Mouse (Mus musculus) liver, embryonic 13.5 days (tissue): ENCODE results near the gene Tcl1b4. TPM values are rescaled to one million over a fixed set of nuclear protein-coding genes. Genes with fewer than 3 reads are reported as not detected.
"Not testable (repeated sequence)": the region's sequence is repeated elsewhere in the genome, so short reads cannot be mapped to it uniquely, and the experiment has no call there.

Source experiments
- ATAC-seq: fragments of 200-750 bp; cut with Nextera tagmentation; 2 replicates; pipeline ENCODE4 v1.8.0; 2017; ENCODE audit warnings: low read depth, mild to moderate bottlenecking, moderate number of reproducible peaks, moderate library complexity
- DNase-seq: peaks from one replicate; pipeline ENCODE4 v3.0.0; 2022
- H3K27ac ChIP-seq: fragments of 300-500 bp; sonication (generic); 2 replicates; pipeline ENCODE4 v1.5.1; 2015; ENCODE audit warnings: moderate library complexity, mild to moderate bottlenecking, inconsistent platforms
- H3K27me3 ChIP-seq: fragments of 300-500 bp; sonication (generic); 2 replicates; pipeline ENCODE4 v1.6.1; 2015; ENCODE audit warnings: mild to moderate bottlenecking, inconsistent platforms
- H3K36me3 ChIP-seq: fragments of 300-500 bp; sonication (generic); 2 replicates; pipeline ENCODE4 v1.6.1; 2015; ENCODE audit warnings: mild to moderate bottlenecking, inconsistent platforms
- H3K4me1 ChIP-seq: fragments of 300-500 bp; sonication (generic); replicated peaks from 2 replicates; pipeline ENCODE4 v1.6.1; 2015; ENCODE audit warnings: inconsistent platforms
- H3K4me2 ChIP-seq: fragments of 300-500 bp; sonication (generic); 2 replicates; pipeline ENCODE4 v1.6.1; 2015; ENCODE audit warnings: inconsistent platforms, mild to moderate bottlenecking, moderate library complexity
- H3K4me3 ChIP-seq: fragments of 300-500 bp; sonication (generic); replicated peaks from 2 replicates; pipeline ENCODE4 v1.5.1; 2015; ENCODE audit warnings: mild to moderate bottlenecking, inconsistent platforms
- H3K9ac ChIP-seq: fragments of 300-500 bp; sonication (generic); 2 replicates; pipeline ENCODE4 v1.6.1; 2015; ENCODE audit warnings: mild to moderate bottlenecking, inconsistent platforms
- H3K9me3 ChIP-seq: fragments of 300-500 bp; sonication (generic); replicated peaks from 2 replicates; pipeline ENCODE4 v1.6.1; 2016; ENCODE audit warnings: inconsistent platforms
- WGBS: fragments of 180-500 bp; shearing (Covaris S2); methylation state at CpG from one replicate; pipeline ENCODE4 v1.1.7; 2015; ENCODE audit not compliant: insufficient replicate concordance; 5-methylcytosine and 5-hydroxymethylcytosine counted together
- polyA plus RNA-seq: library from polyadenylated mRNA; unstranded; fragments of >200 nt; fragmentation: Nextera tagmentation; extraction: Ambion mirVana; gene quantifications from 2 replicates; pipeline ENCODE4 v1.2.1, GENCODE M21; 2015

Gene Tcl1b4
- polyA plus RNA-seq, 1 experiment from 2014 or later: not detected

GRCm38 (mm10) chr12:105199684-105200497, 1.9 kb upstream of the Tcl1b4 start:
- WGBS: 44% methylated on average over 7 of the region's 7 CpGs
- H3K4me2 ChIP-seq, H3K36me3 ChIP-seq, H3K4me1 ChIP-seq, H3K4me3 ChIP-seq, H3K27me3 ChIP-seq, H3K9ac ChIP-seq, DNase-seq, H3K9me3 ChIP-seq, ATAC-seq, H3K27ac ChIP-seq: not testable (repeated sequence)

DNA sequence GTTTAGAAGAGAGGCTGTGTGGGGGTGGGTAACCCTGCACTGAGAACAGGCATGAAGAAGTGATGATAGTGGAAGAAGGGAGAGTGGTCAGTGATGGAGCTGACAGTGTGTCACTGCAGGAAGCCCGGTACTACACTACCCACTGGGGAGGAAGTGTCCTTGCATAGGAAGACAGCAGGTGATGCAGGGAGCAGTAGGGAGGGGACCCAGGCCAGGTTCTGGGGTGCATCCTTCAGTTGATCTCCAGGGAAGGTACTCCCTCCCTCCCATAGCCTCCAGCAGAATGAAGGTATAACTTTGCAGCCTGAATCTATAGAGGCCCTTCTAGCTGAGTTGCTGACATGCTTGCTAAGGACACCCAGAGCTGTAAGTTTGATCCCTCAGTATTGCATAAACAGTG, 5.3 kb downstream of the Tcl1b4 start:
- ATAC-seq (no peak), DNase-seq (no peak)
- Histone ChIP-seq H3K4me3 (no peak overlapping the region), H3K9ac (no peak overlapping the region), H3K27me3 (no peaks in the 10 kb centered on the region), H3K4me2 (no peak overlapping the region), H3K36me3 (no peaks in the 10 kb centered on the region), H3K9me3 (no peaks in the 10 kb centered on the region), H3K4me1 (no peaks in the 10 kb centered on the region), H3K27ac (no peak overlapping the region)
- 31% methylated on average over 1 of the region's 1 CpGs for WGBS

DNA sequence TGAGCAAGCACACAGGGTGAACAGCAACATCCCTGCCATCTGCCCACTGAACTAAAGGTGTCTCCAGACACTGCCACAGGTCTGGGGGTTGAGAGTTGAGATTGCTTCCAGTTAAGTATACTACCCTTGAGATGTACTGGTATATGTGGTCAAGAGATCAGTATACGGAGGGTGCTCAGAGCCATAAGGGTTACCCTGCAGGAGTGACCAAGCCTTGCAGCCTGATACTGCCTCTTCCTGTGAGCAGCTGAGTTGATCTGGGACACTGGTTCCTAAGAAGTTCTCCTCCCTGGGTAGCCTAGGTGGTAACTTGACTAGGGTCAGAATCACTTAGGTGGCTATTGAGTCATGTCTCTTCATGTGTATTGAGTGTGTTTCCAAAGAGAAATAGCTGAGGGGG, 6.7 kb downstream of the Tcl1b4 start:
- DNase-seq: no peak
- 63% methylated on average over 1 of the region's 1 CpGs for WGBS
- H3K36me3 ChIP-seq: no peaks in the 10 kb centered on the region
- no peak overlapping the region for H3K4me3 ChIP-seq
- no peaks in the 10 kb centered on the region for H3K27me3 ChIP-seq
- H3K9me3 ChIP-seq: no peaks in the 10 kb centered on the region
- no peaks in the 10 kb centered on the region for H3K4me1 ChIP-seq
- no peak overlapping the region for H3K27ac ChIP-seq
- no peak for ATAC-seq
- no peak overlapping the region for H3K4me2 ChIP-seq
- H3K9ac ChIP-seq: no peak overlapping the region

DNA sequence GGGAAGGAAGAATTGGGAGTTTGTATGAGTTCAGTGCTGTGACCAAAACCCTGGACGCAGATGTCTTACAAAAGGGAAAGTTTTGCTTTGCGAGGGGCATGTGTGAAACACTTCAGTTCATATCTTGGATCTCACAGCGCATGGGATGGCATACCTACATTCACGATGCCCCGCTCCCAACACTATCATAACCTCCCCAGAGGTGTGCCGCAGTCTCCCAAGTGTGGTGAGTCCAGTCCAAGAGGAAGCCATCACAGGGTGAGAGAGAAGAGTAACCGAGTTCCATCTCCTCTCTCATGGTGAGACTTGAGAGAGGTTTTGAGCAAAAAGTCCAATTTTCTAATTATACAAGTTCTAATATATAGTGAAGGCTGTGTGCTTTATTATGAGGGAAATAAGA, 7.5 kb downstream of the Tcl1b4 start:
- Histone ChIP-seq H3K9ac (no peak overlapping the region), H3K4me3 (no peak overlapping the region), H3K27ac (no peak overlapping the region), H3K27me3 (no peaks in the 10 kb centered on the region), H3K4me1 (no peaks in the 10 kb centered on the region), H3K36me3 (no peaks in the 10 kb centered on the region), H3K4me2 (no peak overlapping the region), H3K9me3 (no peaks in the 10 kb centered on the region)
- ATAC-seq: no peak
- 77% methylated on average over 7 of the region's 7 CpGs for WGBS
- no peak for DNase-seq

DNA sequence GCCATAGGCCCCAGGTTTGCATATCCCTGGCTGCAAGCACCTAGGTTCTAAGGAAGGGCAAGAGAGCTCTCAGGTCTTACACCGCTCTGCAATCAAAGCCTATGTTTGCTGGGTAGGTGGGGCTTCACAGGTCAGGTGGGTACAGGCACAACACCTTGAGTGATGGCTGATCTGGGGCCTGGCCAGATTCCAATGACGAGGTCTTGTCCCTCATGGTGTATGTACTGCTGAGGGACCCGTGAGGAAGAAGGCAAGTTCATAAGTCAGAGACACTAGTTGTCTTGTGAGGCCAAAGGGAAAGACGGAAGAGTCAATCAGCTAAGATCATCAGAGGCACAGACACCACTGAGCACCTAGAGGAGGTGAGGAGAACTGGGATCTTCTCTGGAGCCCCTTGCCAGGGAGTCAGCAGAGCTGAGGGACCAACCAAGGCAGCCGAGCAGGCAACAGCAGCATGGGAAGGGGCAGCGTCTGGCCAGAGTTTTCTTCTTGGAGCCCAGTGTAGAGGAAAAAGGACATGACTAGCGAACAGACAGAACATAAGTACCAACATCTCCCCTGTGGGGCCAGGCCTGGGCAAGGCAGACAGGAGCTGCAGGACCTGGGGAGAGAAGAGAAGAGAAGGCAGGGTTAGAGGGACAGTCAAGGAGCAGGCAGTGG, 15.5 kb downstream of the Tcl1b4 start:
- H3K36me3 ChIP-seq: no peaks in the 10 kb centered on the region
- ATAC-seq (no peak), DNase-seq (no peak)
- no peak overlapping the region for H3K27ac ChIP-seq
- no peak overlapping the region for H3K4me3 ChIP-seq
- H3K4me1 ChIP-seq: no peaks in the 10 kb centered on the region
- H3K4me2 ChIP-seq: no peak overlapping the region
- 63% methylated on average over 7 of the region's 7 CpGs for WGBS
- no peak overlapping the region for H3K9ac ChIP-seq
- H3K9me3 ChIP-seq: no peaks in the 10 kb centered on the region
- no peaks in the 10 kb centered on the region for H3K27me3 ChIP-seq

GRCm38 (mm10) chr12:105222601-105223319, 21.0 kb downstream of the Tcl1b4 start, which contains the start of gene Tcl1:
Gene Tcl1 (minus strand): TSS chr12:105222793.
- WGBS: 71% methylated on average over 22 of the region's 22 CpGs

DNA sequence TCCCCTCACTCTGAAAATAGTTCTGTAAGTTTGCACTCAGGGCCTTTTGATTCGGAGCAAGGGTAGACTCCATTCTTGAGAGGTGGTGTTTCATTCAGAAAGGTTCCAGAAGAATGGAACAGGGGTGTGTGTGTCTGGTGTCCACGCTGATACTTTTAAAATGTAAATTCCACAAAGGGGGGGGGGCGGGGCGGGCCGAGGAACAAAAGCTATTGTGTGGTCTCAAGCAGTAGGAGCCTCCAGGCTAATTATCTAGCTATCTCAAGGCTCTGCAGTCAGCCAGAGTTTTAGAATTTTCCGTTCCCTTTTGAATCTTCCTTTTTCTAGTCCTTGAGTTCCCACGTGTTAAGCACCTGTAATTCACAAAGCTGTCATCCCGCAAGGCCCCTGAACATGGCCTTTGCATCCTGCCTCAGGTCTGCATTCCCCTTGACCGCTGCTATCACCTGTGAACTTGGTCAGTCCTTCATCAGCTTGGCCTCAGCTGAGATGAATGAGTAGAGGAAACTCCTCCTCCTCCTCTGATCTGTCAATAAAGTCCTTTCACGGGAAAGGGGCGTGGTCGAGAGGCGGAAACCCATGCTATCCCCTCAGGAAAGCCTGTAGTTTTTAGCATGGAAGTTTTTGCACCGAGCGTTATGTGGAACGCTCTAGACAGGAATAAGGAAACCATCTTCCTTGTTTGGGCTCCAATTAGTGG, 23.0 kb downstream of the Tcl1b4 start:
- 52% methylated on average over 16 of the region's 16 CpGs for WGBS
- H3K27ac ChIP-seq: no peak overlapping the region
- H3K27me3 ChIP-seq: no peaks in the 10 kb centered on the region
- H3K36me3 ChIP-seq: no peaks in the 10 kb centered on the region
- no peak overlapping the region for H3K9ac ChIP-seq
- DNase-seq (no peak), ATAC-seq (no peak)
- H3K4me3 ChIP-seq: no peak overlapping the region
- H3K4me1 ChIP-seq: no peaks in the 10 kb centered on the region
- peaks cover 3% of the 10 kb centered on the region; the same call in 1 of the 2 replicates for H3K9me3 ChIP-seq
- H3K4me2 ChIP-seq: no peak overlapping the region

More at GRCm38 (mm10) chr12:105222601-105223319, 21.0 kb downstream of the Tcl1b4 start, which contains the start of gene Tcl1:
- no peak for ATAC-seq
- Histone ChIP-seq H3K9me3 (peaks cover 3% of the 10 kb centered on the region; the same call in 1 of the 2 replicates), H3K4me1 (no peaks in the 10 kb centered on the region), H3K36me3 (no peaks in the 10 kb centered on the region), H3K4me2 (no peak within 1 kb of the TSS), H3K9ac (no peak within 1 kb of the TSS), H3K27me3 (no peaks in the 10 kb centered on the region), H3K27ac (no peak within 1 kb of the TSS), H3K4me3 (no peak within 1 kb of the TSS)
- DNase-seq: no peak

DNA sequence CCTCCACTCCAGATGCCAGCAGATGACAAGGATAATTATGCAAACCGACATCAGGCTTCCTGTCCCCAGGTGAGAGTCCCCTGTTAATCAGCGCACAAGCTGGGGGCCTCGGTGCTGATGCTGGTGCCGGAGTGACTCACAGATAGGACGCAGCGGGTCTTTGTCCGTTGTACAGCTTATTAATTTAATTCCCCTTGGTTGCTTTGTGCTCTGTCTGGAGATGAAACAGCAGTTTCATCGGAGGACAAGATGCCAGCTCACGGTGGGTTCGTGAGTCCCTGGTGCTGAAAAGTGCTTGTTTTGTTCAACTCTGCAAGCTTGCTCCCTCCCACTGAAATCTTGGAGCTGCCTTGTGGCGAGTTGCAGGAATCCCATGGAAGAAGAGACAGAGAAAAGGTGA, 32.6 kb downstream of the Tcl1b4 start:
- Histone ChIP-seq H3K4me1 (no peaks in the 10 kb centered on the region), H3K27ac (no peak overlapping the region), H3K36me3 (no peaks in the 10 kb centered on the region), H3K4me3 (no peak overlapping the region), H3K4me2 (no peak overlapping the region), H3K27me3 (no peaks in the 10 kb centered on the region), H3K9ac (no peak overlapping the region), H3K9me3 (no peaks in the 10 kb centered on the region)
- DNase-seq (no peak), ATAC-seq (no peak)
- 63% methylated on average over 11 of the region's 11 CpGs for WGBS

GRCm38 (mm10) chr12:105235091-105235490, 33.3 kb downstream of the Tcl1b4 start:
- H3K27me3 ChIP-seq: no peaks in the 10 kb centered on the region
- H3K27ac ChIP-seq: no peak overlapping the region
- H3K4me1 ChIP-seq: no peaks in the 10 kb centered on the region
- no peaks in the 10 kb centered on the region for H3K36me3 ChIP-seq
- WGBS: 29% methylated on average over 3 of the region's 3 CpGs
- no peak overlapping the region for H3K4me3 ChIP-seq
- ATAC-seq: no peak
- 0 out of 2 replicates have a peak, but pooled peaks cover 4% of the 10 kb centered on the region for H3K9me3 ChIP-seq
- no peak overlapping the region for H3K4me2 ChIP-seq
- no peak for DNase-seq
- no peak overlapping the region for H3K9ac ChIP-seq

- 71% methylated on average over 9 of the region's 9 CpGs for WGBS
- no peak for DNase-seq
Measured at GRCm38 (mm10) chr12:105239060-105239459, 37.3 kb downstream of the Tcl1b4 start.

More at GRCm38 (mm10) chr12:105239060-105239459, 37.3 kb downstream of the Tcl1b4 start:
- Histone ChIP-seq H3K27ac (no peak overlapping the region), H3K27me3 (no peaks in the 10 kb centered on the region), H3K4me1 (no peaks in the 10 kb centered on the region), H3K4me2 (no peak overlapping the region), H3K36me3 (no peaks in the 10 kb centered on the region), H3K9ac (no peak overlapping the region), H3K9me3 (peaks cover 4% of the 10 kb centered on the region; the same call in 1 of the 2 replicates), H3K4me3 (no peak overlapping the region)
- no peak for ATAC-seq
